Mouse (Mus musculus) olfactory bulb, adult 2 months (tissue): ENCODE data around the gene Camta1.

ENCODE experiments used
- CTCF ChIP-seq: fragments of 200-500 bp; IDR thresholded peaks from 2 replicates; pipeline ENCODE4 v1.5.1; 2012; ENCODE audit warnings: low read depth, mild to moderate bottlenecking, low read length, moderate library complexity; ENCODE audit not compliant: insufficient read depth
- POLR2A ChIP-seq: fragments of 200-500 bp; IDR thresholded peaks from 2 replicates; pipeline ENCODE4 v1.6.1; 2012; ENCODE audit warnings: mild to moderate bottlenecking, low read depth, low read length, moderate library complexity; ENCODE audit not compliant: insufficient read depth

- TF ChIP-seq CTCF (no peak), POLR2A (no peak)
Measured at GRCm38 (mm10) chr4:151492786-151493185, 368.9 kb downstream of the Camta1 start.
